Mouse (Mus musculus): ENCODE results near the gene Bag5.

- no peak for TF ChIP-seq POLR2A (IDR thresholded peaks at IDR 0.05; ENCODE audit: borderline replicate concordance, extremely low read depth, insufficient read depth, insufficient read length, poor library complexity, severe bottlenecking)
- no peak for TF ChIP-seq CTCF (IDR thresholded peaks at IDR 0.05; ENCODE audit: borderline replicate concordance, extremely low read depth, insufficient read depth, insufficient read length)
Measured at GRCm38 (mm10) chr12:111754710-111755109, 41.7 kb upstream of the Bag5 start.
